Mouse (Mus musculus) erythroblast, embryonic 14.5 days (primary cell): ENCODE measurements around the gene Pnldc1.

ENCODE experiments used
- GATA1 ChIP-seq: IDR thresholded peaks from 2 replicates; pipeline ENCODE4 v1.6.1; 2012; ENCODE audit warnings: low read length, inconsistent platforms, mixed read lengths
- TAL1 ChIP-seq: IDR thresholded peaks from 3 replicates; pipeline ENCODE4 v1.6.1; 2012; ENCODE audit warnings: low read length, inconsistent platforms, mixed read lengths

GRCm38 (mm10) chr17:12949669-12950068 is 39.6 kb upstream of the Pnldc1 start:
- TF ChIP-seq GATA1 (no peak), TAL1 (no peak)
